Mouse (Mus musculus) c-Kit-positive CD71-positive TER-119-positive erythroid progenitor cells, embryonic 14.5 days (primary cell): ENCODE measurements around the gene Dnajc6.

ENCODE experiments used
- DNase-seq: peaks from one replicate; pipeline ENCODE4 v3.0.0-alpha.2; 2013; ENCODE audit warnings: low spot score

Gene Dnajc6

DNA sequence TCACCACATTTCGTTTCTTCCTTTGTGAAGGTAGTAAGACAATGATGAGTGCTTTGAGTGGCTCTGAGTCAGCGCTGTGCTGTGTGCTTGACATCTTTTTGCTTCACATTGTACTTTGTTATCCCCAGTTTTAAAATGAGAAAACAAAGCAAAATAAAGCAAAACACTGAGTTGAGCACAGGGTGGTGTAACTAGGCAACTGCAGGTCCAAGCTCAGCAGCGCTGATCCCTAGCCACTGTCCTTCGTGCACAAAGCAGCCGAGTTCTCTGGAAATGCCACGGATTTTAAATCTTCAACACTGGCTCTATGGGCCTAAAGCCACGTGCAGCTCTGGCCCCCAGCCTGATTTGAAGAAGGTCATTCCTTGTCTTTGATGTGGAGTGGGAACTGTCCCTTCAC, 72.6 kb downstream of the Dnajc6 start:
- no peak for DNase-seq

DNA sequence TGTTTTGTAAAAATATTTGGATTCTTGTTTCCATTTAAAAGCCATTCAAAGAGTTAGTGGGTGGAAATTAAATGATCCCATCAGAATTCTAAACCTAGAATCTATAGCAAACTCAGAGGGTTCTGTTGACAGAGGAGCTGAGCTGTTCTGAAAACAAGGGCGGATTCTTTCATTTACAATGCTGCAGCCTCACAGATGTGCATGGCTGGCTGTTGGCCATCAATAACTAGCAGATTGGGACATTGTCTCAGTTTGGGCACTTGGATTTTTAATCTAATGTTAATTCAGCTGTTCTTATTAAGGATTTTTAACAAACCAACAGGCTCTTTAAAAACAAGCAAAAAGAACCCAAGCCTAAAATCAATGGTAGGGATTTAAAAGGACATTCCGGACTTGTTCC, 75.7 kb downstream of the Dnajc6 start:
- no peak for DNase-seq

GRCm38 (mm10) chr4:101575307-101575706, 78.9 kb downstream of the Dnajc6 start:
- DNase-seq = no peak

DNA sequence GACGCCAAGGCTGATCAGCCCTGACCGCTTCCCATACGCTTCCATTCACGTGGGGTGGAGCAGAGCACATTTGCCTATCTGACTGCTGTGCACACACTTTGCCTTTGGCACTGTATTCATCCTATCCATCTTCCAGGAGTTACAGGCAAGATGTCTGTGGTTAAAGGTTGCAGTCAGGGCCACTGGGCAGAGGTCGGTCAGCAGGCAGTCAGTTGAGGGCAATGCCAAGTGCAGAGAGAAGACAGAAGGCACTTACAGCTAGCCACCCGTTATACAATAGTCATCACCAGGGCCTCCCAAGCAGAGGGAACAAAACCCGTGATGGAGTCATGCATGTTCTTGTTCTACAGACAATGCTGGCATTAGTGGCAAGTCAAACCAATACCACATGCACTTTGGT, 82.3 kb downstream of the Dnajc6 start:
- no peak for DNase-seq

GRCm38 (mm10) chr4:101579517-101579916, 83.1 kb downstream of the Dnajc6 start:
- no peak for DNase-seq

DNA sequence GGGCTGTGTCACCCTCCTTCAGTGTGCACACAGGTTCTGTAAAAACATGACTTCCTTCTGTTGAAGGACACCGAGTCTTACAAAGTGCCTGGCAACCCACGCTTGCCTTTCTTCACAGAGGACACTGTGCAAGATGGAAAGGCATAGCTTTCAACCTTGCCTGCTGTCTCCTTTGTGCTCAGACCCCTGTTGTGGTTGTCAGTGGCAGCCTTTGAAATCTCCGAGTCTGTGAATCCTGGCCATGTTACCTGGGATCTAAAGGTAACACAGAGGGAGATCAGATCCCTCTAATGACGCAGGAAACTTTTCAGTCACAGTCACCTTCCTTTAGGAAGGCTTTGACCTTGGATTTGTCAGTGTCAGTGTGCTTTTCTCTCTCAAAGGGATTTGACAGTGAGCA, 84.7 kb downstream of the Dnajc6 start:
- no peak for DNase-seq

GRCm38 (mm10) chr4:101582882-101583281, 86.4 kb downstream of the Dnajc6 start:
- no peak for DNase-seq

DNA sequence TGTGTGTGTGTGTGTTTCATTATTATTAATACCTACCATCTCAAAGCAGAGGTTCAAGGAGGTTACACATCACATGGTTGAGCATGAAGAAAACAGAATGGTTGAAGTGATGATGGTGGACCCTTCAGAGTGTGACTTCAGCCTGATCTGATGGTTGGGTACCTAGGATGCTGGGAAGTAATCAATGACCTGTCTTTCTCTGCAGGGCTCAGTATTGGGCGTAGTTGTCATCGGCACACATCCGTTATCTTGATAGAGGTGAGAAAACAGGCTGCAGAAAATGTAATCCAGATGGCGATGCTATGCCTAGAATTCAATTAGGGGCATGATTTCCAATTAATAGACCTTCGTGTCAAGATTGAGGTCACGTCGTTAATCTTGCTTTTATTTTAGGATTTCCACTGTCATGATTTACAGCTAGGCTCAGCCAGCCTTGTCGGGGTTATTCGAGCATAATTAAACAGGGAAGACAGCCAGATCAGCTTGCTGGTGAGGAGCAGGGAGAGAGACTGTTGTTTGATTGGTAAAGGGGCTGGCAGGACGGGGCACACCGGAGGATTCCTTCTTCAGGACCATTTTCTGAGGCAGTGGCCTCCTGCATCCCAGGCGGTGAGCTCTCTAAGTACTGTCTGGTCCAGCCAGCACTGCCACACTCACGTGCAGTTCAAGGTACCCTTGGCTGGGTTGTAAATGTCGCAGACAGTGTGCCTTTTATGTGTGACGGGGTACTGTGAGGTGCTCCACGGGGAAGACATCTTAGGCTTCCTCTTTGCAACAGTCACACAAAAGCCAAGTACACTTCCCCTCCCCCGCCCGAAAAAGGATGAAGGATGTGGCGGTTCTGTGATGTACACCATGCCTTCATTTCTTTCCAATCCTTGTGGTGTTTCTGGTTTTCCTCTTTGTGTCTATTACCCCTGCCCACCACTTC, 88.3 kb downstream of the Dnajc6 start:
- DNase-seq = no peak

DNA sequence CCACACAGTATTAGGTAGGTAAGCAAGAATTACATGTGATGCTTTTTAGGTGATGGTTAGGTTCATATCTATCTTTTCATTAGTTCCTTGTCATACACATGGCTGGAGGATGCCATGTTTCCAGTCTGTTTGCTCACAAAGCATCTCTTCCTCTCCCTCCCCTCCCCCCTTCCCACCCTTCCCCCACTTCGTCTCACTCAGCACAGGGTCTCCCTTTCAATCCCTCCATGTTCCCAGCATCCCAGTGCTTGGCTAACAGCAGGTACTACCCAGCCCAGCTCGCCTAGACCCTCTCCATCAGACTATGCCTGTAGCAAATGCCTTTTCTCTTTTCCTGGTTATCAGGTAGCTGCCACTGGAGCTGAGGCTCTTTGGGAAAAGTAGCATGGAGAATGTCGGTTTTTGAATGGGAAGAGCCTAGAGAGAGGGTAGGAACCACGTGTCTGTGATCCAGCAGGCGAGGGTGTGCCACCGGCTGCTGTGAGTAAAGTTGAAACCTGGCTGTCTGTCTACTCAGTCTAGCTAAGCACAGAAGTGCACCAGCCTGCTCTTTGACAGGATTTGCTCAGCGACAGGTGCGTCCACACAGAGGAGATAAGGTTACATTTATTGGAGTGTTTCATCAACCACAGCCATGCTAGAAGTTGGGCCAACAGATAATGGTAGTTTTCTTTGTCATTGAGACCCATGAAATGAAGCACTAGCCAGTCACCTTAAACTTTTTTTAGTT, 89.2 kb downstream of the Dnajc6 start:
- no peak for DNase-seq

- DNase-seq = no peak
These were observed 92.5 kb downstream of the Dnajc6 start for GRCm38 (mm10) chr4:101588932-101589331.

DNA sequence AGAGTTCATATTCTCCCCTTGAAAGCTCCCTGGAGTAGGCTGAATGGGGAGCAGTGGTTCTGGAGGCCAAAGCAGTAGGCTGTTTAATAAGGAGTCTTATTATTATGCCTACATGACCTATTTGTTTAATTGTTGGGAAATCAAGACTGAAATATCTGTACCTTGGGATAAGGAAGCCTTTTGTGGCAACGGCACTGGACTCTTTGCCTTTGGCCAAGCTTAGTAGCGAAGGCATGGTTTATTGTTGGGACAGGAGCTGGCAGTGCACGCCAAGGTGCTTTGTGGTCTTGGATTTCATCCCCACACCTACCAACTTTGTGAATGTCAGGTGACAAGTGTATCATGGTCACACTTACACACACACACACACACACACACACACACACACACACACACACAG, 93.3 kb downstream of the Dnajc6 start:
- no peak for DNase-seq

GRCm38 (mm10) chr4:101591400-101591799, 95.0 kb downstream of the Dnajc6 start:
- no peak for DNase-seq

DNA sequence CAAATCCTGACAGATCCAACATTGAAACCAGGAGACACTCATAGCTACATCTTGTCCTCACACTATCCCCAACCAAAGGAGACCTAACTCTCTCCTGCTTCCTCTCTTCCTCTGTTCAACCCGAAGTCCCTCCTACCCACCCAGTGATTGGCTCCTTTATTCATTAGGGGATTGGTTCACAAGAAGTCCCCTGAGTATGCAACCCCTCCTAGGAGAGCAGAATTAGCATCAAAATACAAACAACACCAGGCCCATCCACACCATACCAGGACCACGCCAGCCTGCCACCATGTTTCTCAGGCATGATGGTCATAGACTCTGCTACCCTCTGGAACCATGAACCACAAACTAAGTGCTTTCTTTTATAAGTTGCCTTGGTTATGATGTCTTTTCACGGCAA, 96.0 kb downstream of the Dnajc6 start:
- DNase-seq = no peak

GRCm38 (mm10) chr4:101601758-101602157, 105.3 kb downstream of the Dnajc6 start:
- DNase-seq = no peak

GRCm38 (mm10) chr4:101603635-101604034, 107.2 kb downstream of the Dnajc6 start:
- no peak for DNase-seq

DNA sequence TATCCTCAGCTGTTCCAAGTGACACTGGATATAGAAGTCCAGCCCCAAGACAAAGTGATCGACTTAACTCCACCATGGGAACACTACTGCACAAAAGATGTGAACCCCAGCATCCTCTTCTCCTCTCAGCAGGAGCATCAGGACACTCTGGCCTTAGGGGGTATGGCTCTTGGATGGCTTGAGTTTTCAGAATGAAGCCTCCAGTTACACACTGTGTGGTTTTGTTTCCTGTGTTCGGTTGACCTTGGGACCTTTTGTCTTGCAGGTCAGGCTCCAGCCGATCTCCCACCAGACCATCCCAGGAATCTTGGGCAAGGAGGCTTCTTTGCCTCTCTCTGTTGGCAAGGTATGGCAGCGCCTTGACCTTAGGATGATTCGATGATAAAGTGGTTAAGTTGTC, 120.1 kb downstream of the Dnajc6 start:
- DNase-seq = no peak

- no peak for DNase-seq
These were observed 121.3 kb downstream of the Dnajc6 start for GRCm38 (mm10) chr4:101617742-101618141.

GRCm38 (mm10) chr4:101620206-101620605, 123.8 kb downstream of the Dnajc6 start:
- DNase-seq = no peak

DNA sequence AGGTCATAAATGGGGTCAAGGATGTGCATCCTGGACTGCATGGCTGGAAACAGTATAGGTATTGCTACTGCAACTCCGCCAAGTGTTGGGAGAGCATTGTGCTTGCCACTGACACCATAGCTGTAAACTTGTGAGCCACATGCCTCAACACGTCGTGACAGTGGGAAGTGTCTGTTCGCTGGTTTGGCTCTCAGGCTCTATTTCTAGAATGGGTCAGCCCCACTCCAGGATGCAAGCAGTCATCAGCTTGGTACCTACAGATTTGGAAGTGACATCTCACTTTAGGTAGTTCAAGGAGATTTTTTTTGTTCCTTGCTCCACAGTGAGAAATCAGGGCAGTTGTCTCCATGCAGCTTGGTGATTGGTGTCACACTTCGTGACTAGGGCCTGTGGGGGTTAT, 124.8 kb downstream of the Dnajc6 start:
- no peak for DNase-seq

GRCm38 (mm10) chr4:101625278-101625677, 128.8 kb downstream of the Dnajc6 start:
- no peak for DNase-seq

GRCm38 (mm10) chr4:101635596-101635995, 139.1 kb downstream of the Dnajc6 start:
- no peak for DNase-seq

DNA sequence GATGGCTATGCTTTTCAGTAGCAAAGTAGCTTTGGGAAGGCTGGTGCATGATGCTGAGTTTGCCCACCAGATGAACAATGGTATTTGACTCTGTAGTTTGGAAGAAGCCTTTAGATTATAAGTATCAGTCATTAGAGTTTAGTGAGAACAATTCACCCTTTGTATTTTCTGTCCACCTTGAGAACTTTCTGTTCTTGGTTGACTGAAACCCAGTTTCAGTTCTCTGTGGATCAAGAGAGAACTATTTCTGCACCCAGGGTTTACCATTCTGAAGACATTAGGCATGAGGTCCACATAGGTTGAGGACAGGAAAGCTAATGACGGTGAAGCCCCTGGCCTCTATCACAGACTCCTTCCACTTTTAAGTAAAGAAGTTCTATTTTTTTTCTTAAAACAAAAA, 141.0 kb downstream of the Dnajc6 start:
- no peak for DNase-seq

DNA sequence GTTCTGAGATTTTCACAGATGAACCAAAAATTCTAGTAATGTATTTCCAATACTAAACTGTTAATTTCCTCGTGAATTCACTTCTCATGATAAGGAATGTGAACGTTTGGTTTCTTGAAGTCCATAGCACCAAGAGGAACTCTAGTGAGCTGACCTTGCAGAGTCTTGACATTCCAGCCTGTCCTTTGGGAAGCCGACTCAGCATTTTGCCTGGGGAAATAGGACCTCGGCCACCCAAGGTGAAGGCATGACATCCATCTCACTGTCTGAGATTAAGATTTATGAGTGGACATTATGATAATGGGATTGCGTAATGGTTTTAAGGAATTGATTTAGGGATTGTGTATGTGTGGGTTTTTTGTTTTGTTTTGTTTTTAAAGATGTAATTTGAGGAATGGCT, 144.2 kb downstream of the Dnajc6 start:
- no peak for DNase-seq
